Mouse (Mus musculus) kidney, postnatal 10 days (tissue): ENCODE measurements around the gene Pdpn.
A peak's percentile ranks its signal among the peaks of the same experiment; 100 is the strongest.

Source experiments
- DNase-seq: peaks from one replicate; pipeline ENCODE4 v3.0.0; 2021; ENCODE audit warnings: mixed read lengths

Pdpn gene

DNA sequence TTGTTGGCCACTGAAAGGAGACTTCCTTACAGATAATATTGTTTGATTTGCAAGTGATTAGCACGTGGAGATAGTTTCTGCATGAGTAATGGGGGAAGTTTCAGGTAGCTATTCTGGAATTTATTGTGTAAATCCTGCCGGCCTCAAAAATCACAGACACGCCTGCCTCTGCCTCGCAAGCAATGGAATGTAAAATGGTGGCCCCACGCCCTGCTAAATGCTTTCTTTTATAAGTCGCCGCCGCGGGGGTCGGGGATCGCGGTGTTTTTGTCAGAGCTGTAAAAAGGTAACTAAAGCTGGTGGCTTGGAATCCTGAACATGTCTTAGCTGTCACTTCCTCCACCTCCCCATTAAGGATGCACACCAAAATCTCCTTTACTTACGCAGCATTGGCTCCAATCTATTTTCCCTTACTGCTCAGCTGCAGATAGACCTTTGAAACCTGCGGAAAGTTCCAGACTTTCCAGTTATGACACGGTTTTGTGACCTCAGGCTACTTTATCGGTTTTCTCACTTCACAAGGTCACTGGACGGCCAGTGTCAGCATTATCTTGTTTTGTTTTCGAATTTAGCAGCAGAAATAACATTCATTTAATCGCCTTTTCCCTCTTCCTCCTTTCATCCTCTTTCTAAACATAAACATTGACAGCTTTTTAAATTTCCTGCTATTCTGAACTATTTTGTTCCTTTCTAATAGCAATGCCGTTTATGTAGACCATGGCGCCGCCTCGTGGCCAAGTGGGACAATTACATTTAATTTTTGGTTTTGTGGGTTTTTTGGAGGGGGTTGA, 60.9 kb downstream of the Pdpn start:
- peak; percentile 67 for DNase-seq

- DNase-seq: no peak
Measured at GRCm38 (mm10) chr4:143231790-143232422, 67.5 kb downstream of the Pdpn start.

DNA sequence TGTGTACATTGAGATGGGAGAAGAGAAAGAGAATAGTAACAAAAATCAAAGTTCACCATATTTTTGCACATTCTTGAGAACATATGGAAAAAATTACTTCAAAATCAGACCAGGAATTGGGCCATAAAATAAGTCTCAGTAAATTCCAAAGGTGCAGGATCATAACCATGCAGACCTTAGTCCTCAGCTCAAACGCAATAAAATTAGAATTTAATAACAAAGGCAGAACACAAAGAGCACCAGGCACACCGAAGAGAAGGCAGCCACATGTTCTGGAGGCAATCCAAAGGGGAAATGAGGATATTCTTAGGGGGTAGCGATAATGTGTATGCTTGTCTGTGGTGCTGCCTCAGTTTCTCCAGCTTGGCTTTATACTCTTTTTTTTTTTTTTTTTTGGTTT, 68.3 kb downstream of the Pdpn start:
- no peak for DNase-seq

GRCm38 (mm10) chr4:143227976-143228375, 71.4 kb downstream of the Pdpn start:
- DNase-seq: no peak

DNA sequence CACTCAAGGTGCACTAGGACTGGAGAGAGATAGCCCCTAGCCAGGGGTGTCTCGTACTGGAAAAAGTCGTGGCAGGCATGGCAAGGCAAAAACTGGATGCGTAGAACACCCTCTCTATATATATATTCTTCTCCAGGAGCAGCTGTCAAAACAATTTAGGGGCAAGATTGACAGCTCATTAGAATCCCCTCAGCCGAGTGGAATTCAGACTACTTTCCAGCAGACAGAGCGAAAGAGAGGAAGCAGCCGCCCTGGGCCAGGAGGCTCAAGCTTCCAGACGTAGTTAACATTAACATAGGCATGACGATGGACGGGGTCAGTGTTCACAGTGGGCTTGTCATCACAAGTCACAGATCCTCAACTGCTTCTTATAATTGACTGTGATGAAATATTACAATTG, 73.5 kb downstream of the Pdpn start:
- no peak for DNase-seq

DNA sequence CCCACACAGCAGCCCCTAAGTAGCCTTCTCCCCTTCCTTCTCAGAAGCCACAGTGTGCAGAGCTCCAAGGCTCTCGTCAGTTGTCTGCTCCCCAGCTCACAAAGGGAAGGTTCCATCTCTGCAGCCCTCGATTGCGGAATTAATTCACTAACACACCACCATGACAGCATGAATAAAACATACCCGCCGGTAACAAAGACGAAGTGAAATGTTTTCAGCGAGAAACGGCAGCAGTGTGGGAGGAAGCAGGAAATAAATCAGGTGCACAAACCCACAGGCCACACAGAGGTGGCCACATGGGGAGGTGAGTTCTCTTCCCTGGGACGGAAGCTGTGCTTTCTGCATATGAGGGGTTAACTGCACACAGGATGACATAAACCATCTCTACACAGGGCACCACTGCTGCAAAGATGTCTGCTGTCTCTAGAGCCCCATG, 80.0 kb downstream of the Pdpn start:
- DNase-seq: no peak

DNA sequence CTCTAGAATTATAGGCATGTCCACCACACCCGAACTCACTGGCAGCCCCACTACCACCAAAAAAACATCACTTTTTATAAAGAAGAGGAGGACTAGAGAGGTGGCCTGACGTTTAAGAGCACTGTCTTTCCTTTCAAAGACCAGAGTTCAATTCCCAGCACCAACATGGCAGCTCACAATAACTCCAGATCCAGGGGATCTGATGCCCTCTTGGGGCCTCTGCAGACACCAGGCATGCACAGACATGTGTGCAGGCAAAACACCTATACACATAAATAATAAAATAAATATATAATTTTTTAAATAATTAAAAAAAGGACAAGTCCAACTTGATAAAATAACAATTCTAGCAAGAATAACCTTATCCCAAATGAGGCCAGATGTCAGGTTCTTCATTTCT, 80.5 kb downstream of the Pdpn start:
- no peak for DNase-seq
